8 mouse cellular contexts compared by ENCODE assay signal in genomic region chr6:124321481-124322475, GRCm38 (mm10). TPM values are rescaled to one million over a fixed set of nuclear protein-coding genes. Genes with fewer than 3 reads are reported as not detected.
A peak's percentile ranks its signal among the peaks of the same experiment; 100 is the strongest.
DNase-seq lines count a peak whose midpoint lies in the region; ATAC-seq lines count a peak whose summit lies in the region.
"Had no signal": no experiment of that assay in that cellular context is flagged by ENCODE, and none has a peak within 500 bp of the region (broad histone marks: within the 10 kb centered on the region; RNA-seq: fewer than 3 reads in every experiment).

No protein-coding gene starts in this region.

- no peaks in the 10 kb centered on the region for H3K9me3 ChIP-seq in forebrain, embryonic 15.5 days

- peak; percentile 89 for ATAC-seq in common myeloid progenitor, adult 5-6 weeks (replicated peaks; ENCODE audit: low read depth, poor library complexity, severe bottlenecking)
- peak; percentile 86 for ATAC-seq in megakaryocyte progenitor cell, adult 5-6 weeks (replicated peaks; ENCODE audit: poor library complexity)
- no peak for ATAC-seq in forebrain, embryonic 15.5 days (replicated peaks)

- 82% methylated on average over 16 of the region's 16 CpGs for WGBS in forebrain, embryonic 15.5 days

- H3K9ac ChIP-seq in forebrain, embryonic 15.5 days (replicated peaks) = no peak overlapping the region
- H3K9ac ChIP-seq: liver, embryonic 14.5 days had no signal

- peak; percentile 28 for DNase-seq in thymus, postnatal 14 days
- no peak for DNase-seq in thymus, postnatal 10 days (ENCODE audit: low spot score in 2 of 2)
- no peak for DNase-seq in MN1 (ENCODE audit: low spot score)
- DNase-seq in adrenal gland, postnatal 10 days = no peak

- H3K4me1 ChIP-seq in forebrain, embryonic 15.5 days = no peaks in the 10 kb centered on the region

- H3K36me3 ChIP-seq in forebrain, embryonic 15.5 days = no peaks in the 10 kb centered on the region

- no peak overlapping the region for H3K4me2 ChIP-seq in forebrain, embryonic 15.5 days (replicated peaks)

- H3K27ac ChIP-seq in forebrain, embryonic 15.5 days (replicated peaks) = no peak overlapping the region
- H3K27ac ChIP-seq: liver, embryonic 14.5 days had no signal

- H3K4me3 ChIP-seq in forebrain, embryonic 15.5 days = no peak overlapping the region

- H3K27me3 ChIP-seq in forebrain, embryonic 15.5 days = no peaks in the 10 kb centered on the region

RNA-seq across cellular contexts. Expression of gene Cd163, which starts 17.3 kb away (rescaled TPM):
- total RNA-seq in common myeloid progenitor, adult 5-6 weeks (2017) = 2.0 and 5.8 TPM in 2 replicates
- total RNA-seq in megakaryocyte progenitor cell, adult 5-6 weeks (2015) = 0.76 and 0.86 TPM in 2 replicates
- total RNA-seq in megakaryocyte progenitor cell, adult 5-6 weeks (2017) = 2.7 TPM in 2 replicates
- 10 to 100 TPM in 1 of 2 experiments, 1 to 10 TPM in 1; 9.8 to 20.8 TPM for total RNA-seq in adrenal gland, postnatal 10 days (2021)
- 0.28 and 0.32 TPM in 2 replicates for polyA plus RNA-seq in forebrain, embryonic 15.5 days (2015; fragmentation: Nextera tagmentation; extraction: Ambion mirVana)
